Mouse (Mus musculus) kidney, postnatal 0 days (tissue): ENCODE results near the gene Trit1. TPM values are rescaled to one million over a fixed set of nuclear protein-coding genes. Genes with fewer than 3 reads are reported as not detected.
A peak's percentile ranks its signal among the peaks of the same experiment; 100 is the strongest.
"Not testable (repeated sequence)": the region's sequence is repeated elsewhere in the genome, so short reads cannot be mapped to it uniquely, and the experiment has no call there.

Experiments used
- ATAC-seq: fragments of 200-750 bp; cut with Nextera tagmentation; replicated peaks from 2 replicates; pipeline ENCODE4 v1.8.0; 2017; ENCODE audit warnings: low read depth, moderate number of reproducible peaks, moderate TSS enrichment, moderate library complexity; ENCODE audit not compliant: low FRiP score
- DNase-seq: peaks from one replicate; pipeline ENCODE4 v3.0.0-alpha.2; 2016; ENCODE audit warnings: low spot score
- H3K27ac ChIP-seq: fragments of 300-500 bp; sonication (generic); 2 replicates; pipeline ENCODE4 v1.5.1; 2014; ENCODE audit warnings: mild to moderate bottlenecking
- H3K27me3 ChIP-seq: fragments of 300-500 bp; sonication (generic); 2 replicates; pipeline ENCODE4 v1.6.1; 2014; ENCODE audit warnings: low read length, mixed read lengths; ENCODE audit not compliant: insufficient read depth
- H3K36me3 ChIP-seq: fragments of 300-500 bp; sonication (generic); 2 replicates; pipeline ENCODE4 v1.6.1; 2014; ENCODE audit warnings: low read length, mixed read lengths; ENCODE audit not compliant: insufficient read depth
- H3K4me1 ChIP-seq: fragments of 300-500 bp; sonication (generic); replicated peaks from 2 replicates; pipeline ENCODE4 v1.6.1; 2014; ENCODE audit warnings: antibody characterized with exemption, low read length, mixed read lengths; ENCODE audit not compliant: insufficient read depth
- H3K4me2 ChIP-seq: fragments of 300-500 bp; sonication (generic); 2 replicates; pipeline ENCODE4 v1.6.1; 2014; ENCODE audit warnings: mild to moderate bottlenecking, low read length, moderate library complexity, mixed read lengths
- H3K4me3 ChIP-seq: fragments of 300-500 bp; sonication (generic); replicated peaks from 2 replicates; pipeline ENCODE4 v1.5.1; 2014; ENCODE audit warnings: low read depth, low read length
- H3K9ac ChIP-seq: fragments of 300-500 bp; sonication (generic); 2 replicates; pipeline ENCODE4 v1.6.1; 2014; ENCODE audit warnings: low read depth, low read length
- H3K9me3 ChIP-seq: fragments of 300-500 bp; sonication (generic); replicated peaks from 2 replicates; pipeline ENCODE4 v1.6.1; 2016; ENCODE audit warnings: low read length, inconsistent platforms, mixed read lengths
- CTCF ChIP-seq: IDR thresholded peaks from 2 replicates; pipeline ENCODE4 v1.5.1; 2016; ENCODE audit warnings: antibody characterized with exemption, low read depth, mild to moderate bottlenecking, moderate library complexity
- WGBS: fragments of 180-500 bp; shearing (Covaris S2); extraction: QIAGEN DNeasy Blood & Tissue Kit; methylation state at CpG from one replicate; pipeline ENCODE4 v1.1.7; 2014; 5-methylcytosine and 5-hydroxymethylcytosine counted together
- polyA plus RNA-seq: library from polyadenylated mRNA; unstranded; fragments of >200 nt; fragmentation: Nextera tagmentation; extraction: Ambion mirVana; gene quantifications from 2 replicates; pipeline ENCODE4 v1.2.1, GENCODE M21; 2015

Gene Trit1
- polyA plus RNA-seq, 1 experiment from 2014 or later, result 15.7 TPM

- no peak for TF ChIP-seq CTCF
- Histone ChIP-seq H3K27ac (no peak overlapping the region), H3K9ac (no peak overlapping the region), H3K36me3 (no peaks in the 10 kb centered on the region), H3K4me3 (no peak overlapping the region), H3K9me3 (no peaks in the 10 kb centered on the region), H3K27me3 (0 out of 2 replicates have a peak, but pooled peaks cover 7% of the 10 kb centered on the region), H3K4me1 (peaks cover 4% of the 10 kb centered on the region; the same call in 1 of the 2 replicates), H3K4me2 (no peak overlapping the region)
- ATAC-seq, result no peak
- DNase-seq, result no peak
- WGBS, result 32% methylated on average over 17 of the region's 17 CpGs
These were observed 32.7 kb upstream of the Trit1 start for GRCm38 (mm10) chr4:122983486-122984261.

GRCm38 (mm10) chr4:122985110-122985509, 31.3 kb upstream of the Trit1 start:
- Histone ChIP-seq H3K4me2 (no peak overlapping the region), H3K9ac (no peak overlapping the region), H3K4me3 (no peak overlapping the region), H3K4me1 (peaks cover 4% of the 10 kb centered on the region; the same call in 1 of the 2 replicates), H3K9me3 (no peaks in the 10 kb centered on the region), H3K27me3 (0 out of 2 replicates have a peak, but pooled peaks cover 7% of the 10 kb centered on the region), H3K27ac (no peak overlapping the region), H3K36me3 (no peaks in the 10 kb centered on the region)
- TF ChIP-seq CTCF, result peak; percentile 94
- 22% methylated on average over 8 of the region's 8 CpGs for WGBS
- ATAC-seq, result peak; percentile 92
- peak; percentile 94 for DNase-seq

DNA sequence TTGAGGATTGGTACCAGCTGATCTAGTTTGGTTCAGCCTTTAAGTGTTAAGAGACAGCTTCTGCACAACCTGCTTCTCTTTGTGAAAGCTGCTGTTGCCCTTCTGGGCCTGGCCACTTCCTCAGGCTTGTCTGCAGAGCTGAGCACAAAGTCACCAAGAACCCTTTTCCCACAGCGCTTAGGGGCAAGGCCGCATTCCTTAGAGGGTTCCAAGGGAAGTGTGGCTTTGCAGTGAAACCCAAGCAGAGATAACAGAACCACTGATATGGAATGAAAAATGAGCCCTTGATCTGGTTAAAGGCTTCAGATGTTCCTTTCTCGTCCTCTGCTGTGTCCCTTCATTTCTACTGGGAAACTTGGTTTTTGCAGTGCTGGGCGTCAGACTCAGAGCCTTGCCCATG, 29.0 kb upstream of the Trit1 start:
- H3K36me3 ChIP-seq, result no peaks in the 10 kb centered on the region
- H3K4me3 ChIP-seq, result no peak overlapping the region
- 77% methylated on average over 4 of the region's 4 CpGs for WGBS
- ATAC-seq (no peak), DNase-seq (no peak)
- no peak for TF ChIP-seq CTCF
- H3K9me3 ChIP-seq, result no peaks in the 10 kb centered on the region
- H3K27me3 ChIP-seq, result 0 out of 2 replicates have a peak, but pooled peaks cover 3% of the 10 kb centered on the region
- peaks cover 4% of the 10 kb centered on the region; the same call in 1 of the 2 replicates for H3K4me1 ChIP-seq
- H3K4me2 ChIP-seq, result no peak overlapping the region
- no peak overlapping the region for H3K27ac ChIP-seq
- no peak overlapping the region for H3K9ac ChIP-seq

GRCm38 (mm10) chr4:122988004-122988403, 28.4 kb upstream of the Trit1 start:
- not testable (repeated sequence) for DNase-seq, H3K9ac ChIP-seq, H3K4me1 ChIP-seq, H3K27ac ChIP-seq, H3K4me2 ChIP-seq, H3K9me3 ChIP-seq, H3K27me3 ChIP-seq, ATAC-seq, H3K4me3 ChIP-seq, H3K36me3 ChIP-seq
- 78% methylated on average over 3 of the region's 3 CpGs for WGBS
- peak; percentile 69 for TF ChIP-seq CTCF

- H3K4me1 ChIP-seq, result no peaks in the 10 kb centered on the region
- H3K36me3 ChIP-seq, result no peaks in the 10 kb centered on the region
- DNase-seq (no peak), ATAC-seq (no peak)
- H3K9me3 ChIP-seq, result no peaks in the 10 kb centered on the region
- no peaks in the 10 kb centered on the region for H3K27me3 ChIP-seq
- H3K27ac ChIP-seq, result no peak overlapping the region
- H3K9ac ChIP-seq, result no peak overlapping the region
- no peak overlapping the region for H3K4me3 ChIP-seq
- WGBS, result 76% methylated on average over 1 of the region's 1 CpGs
- no peak overlapping the region for H3K4me2 ChIP-seq
- no peak for TF ChIP-seq CTCF
These were observed 25.2 kb upstream of the Trit1 start for GRCm38 (mm10) chr4:122991177-122991576.

DNA sequence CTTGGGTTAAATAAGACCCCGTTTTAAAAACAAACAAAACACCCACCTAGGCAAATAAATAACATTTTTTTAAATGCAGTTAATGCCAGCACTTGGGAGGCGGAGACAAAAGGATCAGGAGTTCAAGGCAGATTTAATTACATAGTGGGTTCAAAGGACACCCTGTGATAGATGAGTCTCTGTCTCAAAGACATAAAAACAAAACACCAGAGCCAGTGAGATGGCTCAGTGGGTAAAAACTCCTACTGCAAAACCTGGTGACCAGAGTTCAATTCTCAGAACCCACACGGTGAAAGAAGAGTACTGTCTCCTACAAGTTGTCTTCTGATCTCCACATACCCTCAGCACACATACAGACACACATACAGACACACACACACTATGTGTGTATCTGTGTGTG, 24.1 kb upstream of the Trit1 start:
- no peak for TF ChIP-seq CTCF
- no peaks in the 10 kb centered on the region for H3K27me3 ChIP-seq
- H3K4me3 ChIP-seq, result no peak overlapping the region
- peaks cover 7% of the 10 kb centered on the region; the same call in 1 of the 2 replicates for H3K4me1 ChIP-seq
- no peak overlapping the region for H3K27ac ChIP-seq
- ATAC-seq, result no peak
- peak; percentile 31 for DNase-seq
- WGBS, result 29% methylated on average over 3 of the region's 3 CpGs
- no peak overlapping the region for H3K4me2 ChIP-seq
- no peaks in the 10 kb centered on the region for H3K36me3 ChIP-seq
- no peak overlapping the region for H3K9ac ChIP-seq
- H3K9me3 ChIP-seq, result no peaks in the 10 kb centered on the region
